Mouse (Mus musculus): ENCODE data around the gene Mei1. TPM values are rescaled to one million over a fixed set of nuclear protein-coding genes. Genes with fewer than 3 reads are reported as not detected.
A peak's percentile ranks its signal among the peaks of the same experiment; 100 is the strongest.

Gene Mei1
- total RNA-seq, 2 experiments from 2014 or later: 2.5 to 2.8 TPM

DNA sequence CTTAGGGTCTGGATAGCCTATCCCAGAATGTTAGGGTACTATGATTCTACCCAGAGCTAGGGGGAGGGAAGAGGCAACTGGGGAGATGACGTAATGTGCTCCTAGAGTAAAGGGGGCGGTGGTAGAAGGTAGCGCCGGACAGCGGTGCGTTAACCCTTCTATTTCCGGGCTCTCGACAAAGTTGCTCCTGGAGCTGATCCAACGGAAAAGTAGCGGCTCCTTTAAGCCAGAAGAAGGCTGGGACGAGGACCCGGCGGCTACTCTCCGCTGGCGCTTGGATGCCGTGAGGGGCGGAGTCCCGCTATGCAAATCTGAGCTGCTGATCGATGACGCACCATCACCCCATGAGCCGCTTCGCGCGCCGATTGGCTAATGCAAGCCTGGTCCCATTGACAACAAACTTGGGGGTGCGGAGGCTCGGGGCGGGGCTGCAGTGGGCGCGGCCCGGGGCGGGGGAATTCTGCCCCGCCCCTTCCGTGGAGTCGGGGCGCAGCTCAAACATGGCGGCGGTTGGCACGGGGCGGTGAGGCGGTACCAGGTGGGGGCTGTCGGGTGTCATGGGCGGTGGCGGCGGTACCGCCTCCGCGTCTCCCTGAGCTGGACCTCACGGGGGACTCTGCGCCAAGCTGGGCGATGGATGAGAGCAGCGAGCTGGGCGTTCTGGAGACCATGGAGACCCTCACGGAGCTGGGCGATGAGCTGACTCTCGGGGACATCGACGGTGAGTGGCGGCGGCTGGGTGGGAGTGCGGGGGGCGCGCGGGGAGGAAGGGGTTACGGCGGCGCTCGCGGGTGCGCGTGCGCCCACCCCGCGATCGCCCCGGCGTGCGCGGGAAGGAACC lies 77.2 kb downstream of the Mei1 start, which contains the start of gene Srebf2:
Gene Srebf2 (plus strand): TSS at position 412 of the 841 bp plus-strand sequence.
- peak; percentile 99 to 100 for DNase-seq (ENCODE audit: low spot score in 2 of 2)
- intact Hi-C loops (cut with DNase I): no loop called here

DNA sequence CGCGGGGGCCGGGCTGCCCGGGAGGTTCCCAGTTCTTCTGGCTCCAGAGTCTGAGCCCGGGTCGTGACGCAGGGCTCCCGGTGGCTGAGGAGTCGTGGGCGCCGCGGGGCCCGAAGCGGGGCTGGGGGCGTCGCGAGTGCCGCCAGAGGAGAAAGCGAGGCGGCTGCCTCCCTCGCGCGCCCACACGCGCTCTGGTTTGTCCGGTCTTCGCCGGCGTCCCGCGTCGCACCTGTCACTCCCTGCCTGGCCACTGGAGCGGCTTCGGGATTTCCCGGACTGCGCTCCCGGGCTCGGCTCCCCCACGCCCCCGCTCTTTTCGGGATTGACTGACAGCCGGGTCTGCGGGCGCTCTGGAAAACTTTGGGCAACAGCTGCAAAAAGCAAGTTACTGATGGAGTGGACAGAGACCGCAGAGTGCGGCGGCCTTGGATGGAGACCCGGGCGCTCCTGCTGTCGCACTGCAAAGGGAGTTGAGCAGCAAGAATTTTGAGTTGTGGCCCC lies 77.9 kb downstream of the Mei1 start:
- intact Hi-C loops (cut with DNase I): loop anchor here (2.0 kb wide), 1 partner anchor 17 kb away; no protein-coding TSS in a partner anchor
- DNase-seq (ENCODE audit: low spot score in 2 of 2): peak; percentile 69 to 76

DNA sequence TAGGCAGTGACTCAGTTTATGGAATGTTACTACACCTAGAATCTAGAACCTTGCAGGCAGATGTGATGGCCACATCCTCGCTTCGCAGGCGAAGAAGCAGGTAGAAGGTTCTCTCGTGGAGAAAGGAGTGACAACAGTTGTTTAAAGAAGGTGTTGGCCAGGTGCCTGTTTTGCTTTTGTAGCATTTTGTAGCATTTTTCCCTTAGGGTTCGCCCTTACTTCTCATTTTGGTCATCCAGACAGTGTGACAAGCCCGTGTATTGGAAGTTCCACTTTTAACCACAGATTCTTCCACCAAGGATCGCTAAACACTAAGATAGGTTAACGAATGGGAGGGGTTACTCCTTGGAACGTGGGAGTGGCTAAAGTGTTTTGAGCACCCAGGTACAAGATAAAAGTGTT lies 78.7 kb downstream of the Mei1 start:
- intact Hi-C loops (cut with DNase I): loop anchor here (2.0 kb wide), 1 partner anchor 16 kb away; no protein-coding TSS in a partner anchor
- DNase-seq (ENCODE audit: low spot score in 2 of 2): no peak

DNA sequence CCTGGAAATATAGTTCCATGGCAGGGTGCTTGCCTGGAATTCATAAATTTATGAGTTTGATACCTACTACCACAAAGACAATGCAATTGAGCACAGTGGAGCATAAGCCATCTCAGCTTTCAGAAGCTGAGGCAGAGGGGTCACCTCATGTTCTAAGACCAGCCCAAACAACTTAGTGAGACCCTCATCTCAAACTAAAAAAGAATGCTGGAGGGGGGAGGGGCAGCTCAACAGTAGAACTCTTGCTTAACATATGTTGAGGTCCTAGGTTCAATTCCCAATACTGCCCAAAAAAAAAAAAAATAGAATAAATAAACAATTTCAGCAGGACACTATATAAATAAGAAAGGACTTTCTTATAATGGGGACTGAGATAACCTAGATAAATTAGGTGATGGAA lies 80.2 kb downstream of the Mei1 start:
- no peak for DNase-seq (ENCODE audit: low spot score in 2 of 2)
- intact Hi-C loops (cut with DNase I): no loop called here

DNA sequence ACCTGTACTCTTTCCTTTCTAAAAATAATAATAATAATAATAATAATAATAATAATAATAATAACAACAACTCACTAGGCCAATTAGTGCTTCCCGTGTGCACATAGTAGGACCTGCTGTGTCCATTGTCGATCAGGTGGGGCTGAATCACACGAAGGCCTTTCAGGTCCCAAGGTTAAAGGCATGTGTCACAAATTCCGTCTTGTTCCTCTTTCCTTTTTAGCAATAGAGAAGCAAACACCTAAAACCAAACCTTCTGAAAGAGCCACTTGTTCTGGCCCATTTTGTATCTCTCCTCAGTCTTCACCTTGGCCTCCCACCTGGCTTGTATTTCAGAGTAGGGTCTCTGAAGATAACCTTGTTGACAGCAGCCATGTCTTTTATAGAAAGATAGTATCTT lies 81.4 kb downstream of the Mei1 start:
- DNase-seq (ENCODE audit: low spot score in 2 of 2): no peak
- intact Hi-C loops (cut with DNase I): no loop called here

DNA sequence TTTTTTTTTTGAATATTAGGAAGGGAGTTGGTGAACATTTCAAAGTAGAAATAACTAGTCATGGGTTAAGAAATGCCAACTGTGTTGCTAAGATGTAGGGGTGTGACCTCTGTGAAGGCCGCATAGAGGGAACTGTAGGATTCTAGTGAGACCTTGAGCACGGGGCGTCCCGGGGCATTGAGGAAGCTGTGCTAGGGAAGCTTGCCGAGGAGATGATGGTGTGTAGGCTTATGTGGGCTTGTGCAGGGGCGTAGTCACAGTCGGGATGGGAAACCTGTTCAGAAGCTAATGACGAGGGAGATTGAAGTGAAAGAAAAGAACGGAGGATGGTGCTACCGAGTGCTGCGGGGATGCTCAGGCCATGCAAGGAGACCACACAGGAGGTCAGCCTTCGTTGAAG lies 82.2 kb downstream of the Mei1 start:
- intact Hi-C loops (cut with DNase I): no loop called here
- DNase-seq (ENCODE audit: low spot score in 2 of 2): no peak

DNA sequence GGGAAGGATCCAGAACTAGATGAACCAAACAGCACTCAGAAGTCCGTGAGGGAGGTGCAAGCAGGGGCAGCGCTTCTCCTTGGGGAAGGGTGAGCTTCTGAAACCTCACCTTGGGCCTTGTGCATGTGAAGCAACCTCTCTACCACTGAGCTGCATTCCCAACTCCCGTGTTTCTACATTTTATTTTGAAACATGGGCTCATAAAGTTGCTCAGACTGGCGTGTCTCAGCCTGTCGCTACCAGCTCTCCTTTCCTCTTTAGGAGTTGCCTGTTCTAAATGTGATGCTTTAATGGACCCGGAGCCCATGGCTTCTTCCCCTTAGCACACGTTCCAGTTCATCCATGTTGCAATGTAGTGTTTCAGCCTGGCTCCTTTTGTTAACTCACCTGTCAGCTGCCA lies 82.6 kb downstream of the Mei1 start:
- intact Hi-C loops (cut with DNase I): no loop called here

DNA sequence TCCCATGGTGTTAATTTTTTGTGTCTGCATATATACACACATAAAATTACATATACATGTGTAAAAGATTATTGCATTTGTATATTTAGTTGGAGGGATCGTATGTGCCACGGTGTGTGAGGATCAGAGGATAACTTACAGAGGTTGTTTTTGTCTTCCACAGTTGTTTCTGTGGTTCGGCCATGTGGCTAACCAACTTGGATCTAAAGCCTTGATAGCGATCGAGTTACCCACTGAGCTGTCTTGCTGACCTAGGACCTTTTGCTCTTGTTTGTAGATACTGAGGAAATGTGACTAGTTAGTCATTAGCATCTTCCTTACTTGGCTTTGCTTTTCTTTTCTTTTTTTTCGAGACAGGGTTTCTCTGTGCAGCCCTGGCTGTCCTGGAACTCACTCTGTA lies 86.5 kb downstream of the Mei1 start:
- intact Hi-C loops (cut with DNase I): no loop called here
- no peak for DNase-seq (ENCODE audit: low spot score in 2 of 2)

More for the DNA sequence above, 82.6 kb downstream of the Mei1 start:
- no peak for DNase-seq (ENCODE audit: low spot score in 2 of 2)

DNA sequence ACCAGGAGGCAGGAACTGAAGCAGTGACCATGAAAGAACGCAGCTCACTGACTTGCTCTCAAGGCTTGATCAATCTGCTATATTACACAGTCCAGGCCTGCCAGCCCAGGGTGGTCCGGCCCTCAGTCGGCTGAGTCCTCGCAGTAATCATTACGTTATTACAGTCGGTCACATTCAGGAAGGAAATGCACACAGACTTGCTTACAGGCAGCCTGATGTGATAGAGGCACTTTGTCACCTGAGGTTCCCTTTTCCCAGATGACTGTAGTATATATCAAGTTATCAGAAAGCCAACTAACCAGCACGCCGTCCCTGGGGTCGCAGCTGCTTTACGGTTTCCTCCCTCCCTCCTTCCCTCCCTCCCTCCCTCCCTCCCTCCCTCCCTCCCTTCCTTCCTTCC lies 87.1 kb downstream of the Mei1 start:
- intact Hi-C loops (cut with DNase I): no loop called here
- no peak for DNase-seq (ENCODE audit: low spot score in 2 of 2)

DNA sequence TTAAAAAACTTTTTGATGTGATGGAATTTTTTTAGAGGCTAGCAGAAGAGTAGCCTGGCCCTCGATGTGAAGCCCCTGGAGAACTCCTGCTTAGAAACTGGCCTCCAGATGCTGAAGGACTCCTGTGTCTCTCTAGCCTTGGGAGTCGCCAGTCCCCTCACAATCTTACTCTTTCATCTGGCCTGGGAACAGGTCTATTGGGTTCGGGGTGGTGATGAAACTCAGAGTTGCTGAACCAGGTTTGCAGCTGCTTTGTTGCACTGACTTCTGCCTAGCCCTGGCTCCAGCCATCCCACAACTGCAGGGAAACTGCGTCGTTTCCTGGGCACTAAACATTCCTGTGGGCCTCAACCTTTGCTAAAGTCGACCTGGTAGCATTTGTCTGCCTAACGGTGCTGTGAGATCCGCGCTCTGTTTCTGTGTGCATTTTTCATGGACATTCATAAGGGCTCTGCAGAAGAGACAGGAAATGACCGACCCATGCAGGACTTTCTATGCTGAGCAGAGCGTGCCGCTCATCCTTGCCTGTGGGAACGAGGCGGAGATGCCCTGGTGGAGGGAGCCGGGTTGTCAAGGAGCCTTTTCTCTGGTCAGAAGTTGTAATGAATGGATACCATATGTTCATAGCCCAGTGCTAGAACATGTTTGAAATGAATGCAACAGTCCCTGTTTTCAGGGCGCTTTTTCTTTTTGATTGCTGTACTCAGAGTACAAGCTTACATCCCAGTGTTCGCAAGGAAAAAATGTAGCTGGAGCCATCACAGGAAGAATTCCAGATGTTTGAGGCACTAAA lies 88.6 kb downstream of the Mei1 start:
- intact Hi-C loops (cut with DNase I): no loop called here

DNA sequence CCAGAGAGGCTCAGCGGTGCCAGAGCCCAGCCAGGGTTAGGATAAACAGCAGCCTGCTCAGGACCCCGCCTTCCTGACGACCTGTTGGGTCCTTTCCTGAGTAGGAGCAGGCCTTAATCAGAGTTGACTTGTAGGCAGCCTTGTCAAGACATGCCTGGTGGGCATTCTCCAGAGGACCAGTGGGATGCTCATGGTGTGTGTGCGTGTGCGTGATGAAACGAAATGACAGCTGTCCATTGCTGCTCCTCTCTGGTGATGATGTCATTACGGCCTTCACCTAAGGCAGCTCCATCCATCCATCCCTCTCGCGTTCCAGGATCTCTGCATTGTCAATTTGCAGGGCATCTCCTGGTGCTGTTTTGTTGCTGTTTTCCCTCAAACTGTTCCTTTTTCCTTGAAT lies 89.7 kb downstream of the Mei1 start:
- DNase-seq (ENCODE audit: low spot score in 2 of 2): no peak
- intact Hi-C loops (cut with DNase I): no loop called here

More for the DNA sequence above, 88.6 kb downstream of the Mei1 start:
- DNase-seq (ENCODE audit: low spot score in 2 of 2): no peak

DNA sequence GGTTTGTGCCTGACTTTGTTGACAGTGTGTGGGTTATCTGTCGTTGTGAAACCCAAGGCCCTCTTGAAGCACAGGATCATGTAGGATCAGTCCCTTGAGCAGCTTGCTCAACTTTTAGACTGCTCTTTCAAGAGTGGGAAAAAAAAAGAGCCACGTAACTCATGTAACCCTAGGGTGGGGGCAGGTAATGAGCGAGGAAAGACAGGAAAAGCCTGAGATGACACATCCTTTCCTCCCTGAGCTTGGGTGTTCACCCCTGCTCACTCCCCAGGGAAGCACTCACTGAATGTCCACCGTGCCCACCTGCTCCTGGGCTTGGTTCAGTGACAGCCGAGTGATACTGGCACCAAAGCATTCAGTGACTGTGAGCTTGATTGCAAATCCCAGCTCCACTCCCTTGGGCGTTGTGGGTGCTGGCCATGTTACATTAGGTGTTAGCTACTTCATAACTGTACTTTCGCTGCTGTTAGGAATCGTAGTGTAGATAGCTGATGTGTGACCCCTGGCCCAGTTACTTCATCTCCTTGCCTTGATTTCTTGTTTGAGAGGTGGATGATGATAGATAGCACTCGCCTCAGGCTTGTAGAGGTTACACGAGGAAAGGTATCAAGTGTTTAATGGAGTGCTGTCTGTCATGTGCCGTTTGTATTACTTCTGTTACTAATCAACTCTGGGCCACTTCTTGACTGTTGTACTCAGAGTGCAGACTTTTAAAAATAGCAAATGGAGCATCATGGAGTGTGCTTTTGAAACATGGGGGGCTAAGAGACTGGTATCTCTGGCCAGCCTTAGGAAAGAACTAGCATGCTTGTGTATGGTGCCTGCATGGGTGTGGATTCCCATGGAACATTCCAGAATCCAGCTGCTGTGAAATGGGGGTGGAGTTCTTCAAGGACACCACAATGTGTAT lies 91.2 kb downstream of the Mei1 start:
- intact Hi-C loops (cut with DNase I): no loop called here
- no peak for DNase-seq (ENCODE audit: low spot score in 2 of 2)

DNA sequence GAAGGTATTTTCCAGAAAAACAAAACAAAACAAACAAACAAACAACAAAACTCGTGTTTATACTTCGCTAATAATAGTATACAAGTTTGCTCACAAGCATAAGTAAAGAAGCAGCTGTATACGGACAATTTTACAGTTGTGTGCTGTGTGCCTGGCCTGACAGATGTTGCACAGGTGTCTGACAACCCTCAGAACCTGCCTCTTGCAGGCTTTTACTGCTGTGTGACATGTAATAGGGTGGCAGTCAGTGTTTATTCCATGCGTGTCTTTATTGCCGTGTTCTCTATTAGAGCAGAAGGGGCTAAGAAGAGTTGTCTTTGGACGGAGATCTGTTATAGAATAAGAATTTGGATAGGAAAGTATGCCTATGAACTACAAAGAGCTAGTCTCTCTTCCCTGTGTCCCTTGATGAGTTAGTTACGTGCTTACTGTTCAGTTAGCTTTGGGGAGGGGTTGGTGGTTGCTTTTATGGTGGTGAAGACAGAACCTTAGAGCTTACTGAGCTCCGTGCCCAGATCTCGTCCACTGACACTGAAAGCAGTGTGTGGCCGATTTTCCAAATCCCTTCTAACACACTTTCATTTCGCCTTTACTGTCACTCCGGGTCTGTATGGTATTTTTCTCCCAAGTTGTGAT lies 92.3 kb downstream of the Mei1 start:
- DNase-seq (ENCODE audit: low spot score in 2 of 2): no peak
- intact Hi-C loops (cut with DNase I): no loop called here

DNA sequence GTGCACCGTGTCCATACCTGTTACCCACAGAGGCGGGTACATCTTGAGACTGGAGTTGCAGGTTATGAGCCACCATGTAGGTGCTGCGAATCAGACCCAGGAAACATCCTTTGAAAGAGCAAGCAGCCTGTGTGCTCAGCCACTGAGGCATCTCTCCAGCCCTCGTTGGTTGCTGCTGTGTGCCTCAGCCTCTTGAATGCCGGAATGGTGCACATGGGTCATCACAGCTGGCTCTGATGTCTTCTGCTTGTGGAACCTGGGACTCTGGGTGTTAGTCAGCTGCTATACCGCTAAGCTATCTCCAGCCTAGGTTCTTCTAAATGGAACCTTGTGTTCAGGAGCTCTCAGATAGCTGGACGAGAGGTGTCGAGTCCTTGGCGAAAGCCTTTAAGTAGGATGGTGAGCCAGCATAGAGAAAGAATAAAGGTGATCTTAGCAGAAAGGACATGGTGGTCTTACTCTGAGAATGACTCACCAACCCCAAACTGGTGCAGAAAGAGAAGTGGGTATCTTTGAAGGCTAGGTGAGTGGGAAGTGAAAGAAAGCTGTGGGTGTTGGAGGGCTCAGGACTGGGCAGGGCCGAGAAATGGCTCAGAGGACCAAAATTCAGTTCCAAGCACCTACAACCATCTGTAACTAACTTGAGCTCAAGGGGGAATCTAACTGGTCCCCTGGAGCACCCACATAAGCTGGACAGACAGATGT lies 93.7 kb downstream of the Mei1 start:
- intact Hi-C loops (cut with DNase I): loop anchor here (2.0 kb wide), 2 partner anchors 15 to 25 kb away; no protein-coding TSS in a partner anchor

DNA sequence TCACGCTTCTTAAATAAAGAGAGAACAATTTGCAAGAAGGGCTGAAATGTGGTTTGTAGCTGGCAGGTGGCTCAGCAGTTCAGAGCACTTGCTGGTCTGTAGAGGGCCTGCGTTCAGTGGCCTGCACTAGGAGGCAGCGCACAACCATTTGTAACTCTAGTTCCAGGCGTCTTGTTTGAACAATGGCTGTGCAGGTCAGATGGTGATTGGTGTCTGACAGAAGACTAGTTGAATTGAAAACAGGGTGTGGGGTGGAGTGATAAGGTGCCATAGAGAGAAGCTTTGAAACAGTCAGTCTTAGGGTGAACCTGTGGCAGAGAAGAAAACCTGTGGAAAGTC lies 94.2 kb downstream of the Mei1 start:
- DNase-seq (ENCODE audit: low spot score in 2 of 2): no peak
- intact Hi-C loops (cut with DNase I): loop anchor here (2.0 kb wide), 2 partner anchors 15 to 25 kb away; no protein-coding TSS in a partner anchor

More for the DNA sequence above, 93.7 kb downstream of the Mei1 start:
- DNase-seq (ENCODE audit: low spot score in 2 of 2): no peak

DNA sequence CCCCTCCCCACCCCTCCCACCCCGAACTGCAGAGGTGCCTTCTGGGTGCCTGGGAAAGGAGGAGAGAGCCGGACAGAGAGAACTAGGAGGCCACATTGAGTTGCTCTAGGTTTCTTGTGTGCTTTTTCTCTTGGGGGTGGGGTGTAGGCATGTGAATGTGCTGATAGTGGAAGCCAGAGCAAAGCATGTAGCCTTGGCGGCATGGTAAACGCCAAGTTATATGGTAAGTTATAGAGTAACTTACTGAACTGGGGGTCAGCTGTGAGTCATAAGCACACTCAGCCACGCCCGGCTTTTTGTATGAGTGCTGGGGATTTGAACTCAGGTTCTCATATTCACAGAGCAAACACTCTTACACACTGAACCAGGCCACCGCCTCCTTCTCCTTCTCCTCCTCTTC lies 94.7 kb downstream of the Mei1 start:
- intact Hi-C loops (cut with DNase I): loop anchor here (2.0 kb wide), 2 partner anchors 16 to 26 kb away; no protein-coding TSS in a partner anchor
- DNase-seq (ENCODE audit: low spot score in 2 of 2): no peak

DNA sequence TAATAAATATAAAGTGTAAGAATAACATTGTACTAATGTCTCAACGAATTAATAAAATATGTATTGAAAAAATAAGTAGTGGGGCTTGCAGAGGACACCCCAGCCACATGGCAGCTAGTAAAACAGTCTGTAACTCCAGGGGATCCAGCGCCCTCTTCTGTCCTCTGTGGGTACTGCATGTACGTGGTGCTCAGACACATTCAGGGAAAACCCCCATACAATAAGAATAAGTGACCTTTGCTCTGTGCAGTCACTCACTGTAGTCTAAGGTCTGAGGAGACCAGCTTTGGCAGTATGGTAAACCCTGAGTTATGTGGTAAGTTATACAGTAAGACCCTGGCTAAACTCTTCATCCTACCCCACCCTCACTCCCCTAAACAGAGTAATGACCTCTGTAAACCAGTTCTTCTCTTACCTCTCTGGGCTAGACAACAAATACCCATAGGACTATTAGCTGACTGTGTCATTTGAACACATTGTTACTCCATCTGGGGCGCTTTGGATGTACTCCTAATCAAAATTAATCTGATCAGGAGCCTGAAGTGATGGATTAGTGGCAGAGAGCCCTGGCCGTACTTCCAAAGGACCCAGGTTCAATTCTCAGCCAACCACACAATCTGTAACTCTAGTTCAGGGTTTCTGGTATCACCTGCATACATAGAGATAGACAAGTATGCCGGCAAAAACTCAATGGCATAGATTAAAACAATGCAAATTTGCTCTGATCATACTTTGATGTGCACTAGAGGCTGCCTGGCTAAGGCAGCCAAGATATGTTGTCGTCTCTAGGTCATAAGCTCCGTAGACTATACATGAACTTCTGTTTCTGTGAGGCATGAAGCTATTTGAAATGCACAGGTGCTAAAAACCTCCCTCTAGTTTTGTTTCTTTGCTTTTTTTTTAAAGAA lies 95.8 kb downstream of the Mei1 start:
- intact Hi-C loops (cut with DNase I): loop anchor here (2.0 kb wide), 2 partner anchors 17 to 27 kb away; no protein-coding TSS in a partner anchor
- DNase-seq (ENCODE audit: low spot score in 2 of 2): peak; percentile 69 to 75
